Mouse (Mus musculus) MEL (cell line): ENCODE measurements at regions not wholly inside any gene's neighbourhood (a gene's known extent, or its start where the extent isn't known, plus 50 kb on each side); places are given as distances from the start of the nearest gene placed in this dataset.

Experiments used
- DNase-seq: peaks from one replicate; pipeline ENCODE4 v3.0.0; 2011; ENCODE audit warnings: low read depth, low spot score
- H3K27ac ChIP-seq: 2 replicates; pipeline ENCODE4 v1.5.1; 2012; ENCODE audit warnings: low read depth, mild to moderate bottlenecking, control low read depth, low read length, moderate library complexity; ENCODE audit not compliant: control insufficient read depth
- H3K27me3 ChIP-seq, 2 experiments: fragments of 150-350 bp in 1 of 2; sonication (generic) in 1 of 2; 2 replicates each; pipeline ENCODE4 v1.6.1; 2012; ENCODE audit warnings: low read length in 2 of 2, mild to moderate bottlenecking in 2 of 2, improper control_type of control experiment in 1 of 2, moderate library complexity in 1 of 2; ENCODE audit not compliant: insufficient read depth in 2 of 2, control insufficient read depth in 1 of 2
- H3K36me3 ChIP-seq, 2 experiments: 2 replicates each; pipeline ENCODE4 v1.6.1; 2012 to 2014; ENCODE audit warnings: low read length in 2 of 2, improper control_type of control experiment in 1 of 2, inconsistent platforms in 1 of 2, mild to moderate bottlenecking in 1 of 2; ENCODE audit not compliant: insufficient read depth in 2 of 2, control insufficient read depth in 1 of 2
- H3K4me1 ChIP-seq, 2 experiments: fragments of 150-350 bp in 1 of 2; sonication (generic) in 1 of 2; 2 replicates each; pipeline ENCODE4 v1.6.1; 2012; ENCODE audit warnings: low read length in 2 of 2, improper control_type of control experiment in 1 of 2, mild to moderate bottlenecking in 1 of 2; ENCODE audit not compliant: insufficient read depth in 2 of 2, control insufficient read depth in 1 of 2
- H3K4me3 ChIP-seq, 2 experiments: fragments of 150-350 bp in 1 of 2; sonication (generic) in 1 of 2; 2 replicates each; pipeline ENCODE4 v1.5.1; 2012; ENCODE audit warnings: low read depth in 2 of 2, low read length in 2 of 2, mild to moderate bottlenecking in 2 of 2, moderate library complexity in 2 of 2, control low read depth in 1 of 2, improper control_type of control experiment in 1 of 2; ENCODE audit not compliant: control insufficient read depth in 1 of 2, insufficient read depth in 1 of 2
- H3K79me2 ChIP-seq: 2 replicates; pipeline ENCODE4 v1.6.1; 2012; ENCODE audit warnings: mild to moderate bottlenecking, low read length, moderate library complexity; ENCODE audit not compliant: control insufficient read depth, poor library complexity, insufficient read depth
- H3K9ac ChIP-seq: 2 replicates; pipeline ENCODE4 v1.6.1; 2012; ENCODE audit warnings: low read depth, mild to moderate bottlenecking, control low read depth, low read length, moderate library complexity; ENCODE audit not compliant: control insufficient read depth, poor library complexity, severe bottlenecking
- H3K9me3 ChIP-seq: fragments of 150-350 bp; sonication (generic); replicated peaks from 2 replicates; pipeline ENCODE4 v1.6.1; 2012; ENCODE audit warnings: mild to moderate bottlenecking, low read length, improper control_type of control experiment, moderate library complexity; ENCODE audit not compliant: insufficient read depth
- BHLHE40 ChIP-seq: IDR thresholded peaks from 2 replicates; pipeline ENCODE4 v1.6.1; 2012; ENCODE audit warnings: low read depth, mild to moderate bottlenecking, inconsistent platforms, low read length, improper control_type of control experiment, borderline replicate concordance
- CHD1 ChIP-seq: IDR thresholded peaks from 2 replicates; pipeline ENCODE4 v1.6.1; 2012; ENCODE audit warnings: low read depth, mild to moderate bottlenecking, inconsistent platforms, low read length, improper control_type of control experiment
- CTCF ChIP-seq, 3 experiments: IDR thresholded peaks in 2 of 3; conservative IDR thresholded peaks in 1 of 3; 2 replicates each; pipeline ENCODE4 v1.5.1; 2011 to 2012; ENCODE audit warnings: low read length in 3 of 3, low read depth in 2 of 3, mild to moderate bottlenecking in 2 of 3, improper control_type of control experiment in 1 of 3, inconsistent platforms in 1 of 3, mixed read lengths in 1 of 3, moderate library complexity in 1 of 3; ENCODE audit not compliant: control insufficient read depth in 1 of 3, insufficient read depth in 1 of 3, poor library complexity in 1 of 3, severe bottlenecking in 1 of 3
- E2F4 ChIP-seq: IDR thresholded peaks from 2 replicates; pipeline ENCODE4 v1.6.1; 2011; ENCODE audit warnings: low read depth, low read length, improper control_type of control experiment, borderline replicate concordance
- ELF1 ChIP-seq: IDR thresholded peaks from 2 replicates; pipeline ENCODE4 v1.6.1; 2014; ENCODE audit warnings: low read depth, mild to moderate bottlenecking, inconsistent platforms, low read length, improper control_type of control experiment, moderate library complexity
- EP300 ChIP-seq, 2 experiments: IDR thresholded peaks; 2 replicates each; pipeline ENCODE4 v1.6.1; 2011; ENCODE audit warnings: improper control_type of control experiment in 2 of 2, low read length in 2 of 2, low read depth in 1 of 2, mild to moderate bottlenecking in 1 of 2
- GABPA ChIP-seq: IDR thresholded peaks from 2 replicates; pipeline ENCODE4 v1.6.1; 2012; ENCODE audit warnings: low read depth, mild to moderate bottlenecking, inconsistent platforms, low read length, improper control_type of control experiment, moderate library complexity
- HCFC1 ChIP-seq: IDR thresholded peaks from 2 replicates; pipeline ENCODE4 v1.6.1; 2012; ENCODE audit warnings: low read depth, mild to moderate bottlenecking, inconsistent platforms, low read length, improper control_type of control experiment, moderate library complexity
- JUND ChIP-seq: IDR thresholded peaks from 2 replicates; pipeline ENCODE4 v1.6.1; 2011; ENCODE audit warnings: low read depth, mild to moderate bottlenecking, improper control_type of control experiment, low read length
- KAT2A ChIP-seq: conservative IDR thresholded peaks from 2 replicates; pipeline ENCODE4 v1.6.1; 2012; ENCODE audit warnings: low read depth, low read length, improper control_type of control experiment, inconsistent platforms
- MAFK ChIP-seq: IDR thresholded peaks from 2 replicates; pipeline ENCODE4 v1.6.1; 2011; ENCODE audit warnings: low read depth, mild to moderate bottlenecking, low read length, improper control_type of control experiment, borderline replicate concordance
- MAX ChIP-seq: IDR thresholded peaks from 2 replicates; pipeline ENCODE4 v1.6.1; 2011; ENCODE audit warnings: low read length, improper control_type of control experiment
- MAZ ChIP-seq: IDR thresholded peaks from 2 replicates; pipeline ENCODE4 v1.6.1; 2012; ENCODE audit warnings: low read depth, mild to moderate bottlenecking, inconsistent platforms, low read length, improper control_type of control experiment
- MXI1 ChIP-seq: IDR thresholded peaks from 2 replicates; pipeline ENCODE4 v1.6.1; 2011; ENCODE audit warnings: mild to moderate bottlenecking, low read depth, low read length, improper control_type of control experiment
- MYB ChIP-seq: IDR thresholded peaks from 2 replicates; pipeline ENCODE4 v1.6.1; 2011; ENCODE audit warnings: mild to moderate bottlenecking, low read depth, low read length, improper control_type of control experiment
- MYC ChIP-seq: IDR thresholded peaks from 2 replicates; pipeline ENCODE4 v1.6.1; 2011; ENCODE audit warnings: low read depth, mild to moderate bottlenecking, low read length, improper control_type of control experiment, moderate library complexity
- NELFE ChIP-seq: IDR thresholded peaks from 2 replicates; pipeline ENCODE4 v1.6.1; 2011; ENCODE audit warnings: low read depth, low read length, improper control_type of control experiment
- NRF1 ChIP-seq: IDR thresholded peaks from 2 replicates; pipeline ENCODE4 v1.6.1; 2014; ENCODE audit warnings: low read depth, mild to moderate bottlenecking, inconsistent platforms, low read length, improper control_type of control experiment, moderate library complexity; ENCODE audit not compliant: poor library complexity, insufficient read depth, severe bottlenecking
- POLR2A ChIP-seq, 2 experiments: IDR thresholded peaks; 2 replicates each; pipeline ENCODE4 v1.6.1; 2011 to 2012; ENCODE audit warnings: low read length in 2 of 2, mild to moderate bottlenecking in 2 of 2, control low read depth in 1 of 2, improper control_type of control experiment in 1 of 2, low read depth in 1 of 2, moderate library complexity in 1 of 2; ENCODE audit not compliant: control insufficient read depth in 1 of 2, insufficient read depth in 1 of 2, poor library complexity in 1 of 2
- POLR2AphosphoS2 ChIP-seq: IDR thresholded peaks from 2 replicates; pipeline ENCODE4 v1.6.1; 2011; ENCODE audit warnings: low read length, improper control_type of control experiment
- POLR2AphosphoS5 ChIP-seq: IDR thresholded peaks from 2 replicates; pipeline ENCODE4 v1.6.1; 2012; ENCODE audit warnings: low read depth, borderline replicate concordance, mild to moderate bottlenecking, inconsistent platforms, low read length, moderate library complexity, mixed read lengths
- RAD21 ChIP-seq: IDR thresholded peaks from 2 replicates; pipeline ENCODE4 v1.6.1; 2011; ENCODE audit warnings: mild to moderate bottlenecking, low read depth, low read length, improper control_type of control experiment
- RCOR1 ChIP-seq: IDR thresholded peaks from 2 replicates; pipeline ENCODE4 v1.6.1; 2012; ENCODE audit warnings: low read depth, mild to moderate bottlenecking, inconsistent platforms, low read length, improper control_type of control experiment
- SIN3A ChIP-seq: IDR thresholded peaks from 2 replicates; pipeline ENCODE4 v1.6.1; 2012; ENCODE audit warnings: low read length, improper control_type of control experiment, inconsistent platforms
- SMC3 ChIP-seq: IDR thresholded peaks from 2 replicates; pipeline ENCODE4 v1.6.1; 2011; ENCODE audit warnings: low read depth, low read length, improper control_type of control experiment
- TAL1 ChIP-seq: IDR thresholded peaks from 2 replicates; pipeline ENCODE4 v1.6.1; 2012; ENCODE audit warnings: mild to moderate bottlenecking, inconsistent platforms, low read length, moderate library complexity, mixed read lengths
- TBP ChIP-seq: IDR thresholded peaks from 2 replicates; pipeline ENCODE4 v1.8.0; 2011; ENCODE audit warnings: low read depth, low read length, improper control_type of control experiment
- TCF12 ChIP-seq: IDR thresholded peaks from 2 replicates; pipeline ENCODE4 v1.6.1; 2014; ENCODE audit warnings: low read depth, mild to moderate bottlenecking, inconsistent platforms, low read length, improper control_type of control experiment, moderate library complexity
- USF1 ChIP-seq: IDR thresholded peaks from 2 replicates; pipeline ENCODE4 v1.6.1; 2014; ENCODE audit warnings: low read depth, mild to moderate bottlenecking, inconsistent platforms, low read length, improper control_type of control experiment, moderate library complexity
- ZC3H11A ChIP-seq: IDR thresholded peaks from 2 replicates; pipeline ENCODE4 v1.6.1; 2012; ENCODE audit warnings: low read depth, mild to moderate bottlenecking, inconsistent platforms, low read length, improper control_type of control experiment
- ZKSCAN1 ChIP-seq: IDR thresholded peaks from 2 replicates; pipeline ENCODE4 v1.6.1; 2012; ENCODE audit warnings: low read depth, mild to moderate bottlenecking, inconsistent platforms, low read length, improper control_type of control experiment, moderate library complexity
- ZMIZ1 ChIP-seq: IDR thresholded peaks from 2 replicates; pipeline ENCODE4 v1.6.1; 2012; ENCODE audit warnings: low read depth, mild to moderate bottlenecking, inconsistent platforms, low read length, improper control_type of control experiment, moderate library complexity
- ZNF384 ChIP-seq: IDR thresholded peaks from 2 replicates; pipeline ENCODE4 v1.6.1; 2012; ENCODE audit warnings: low read depth, mild to moderate bottlenecking, inconsistent platforms, low read length, improper control_type of control experiment

GRCm38 (mm10) chr2:128428154-128428553 lies 162.9 kb upstream of the Spdye4c start (continued):
- TF ChIP-seq POLR2AphosphoS2: no peak
- TF ChIP-seq JUND: no peak
- TF ChIP-seq, all 39 proteins: peak for 9

- Histone ChIP-seq H3K4me3 (peak overlapping the region; percentile 78 to 79), H3K27me3 (no peaks in the 10 kb centered on the region), H3K36me3 (peaks cover 0 to 27% of the 10 kb centered on the region in 2 experiments; a peak in 2 of 4 replicates), H3K79me2 (peaks cover 20% of the 10 kb centered on the region), H3K27ac (peak overlapping the region; percentile 93), H3K9me3 (no peaks in the 10 kb centered on the region), H3K9ac (peak overlapping the region; percentile 80), H3K4me1 (peaks cover 7 to 38% of the 10 kb centered on the region in 2 experiments)
- DNase-seq: peak; percentile 82
- TF ChIP-seq JUND (peak; percentile 70; the same call in 1 of the 2 replicates), NELFE (peak; percentile 36), ELF1 (0 out of 2 replicates have a peak, but pooled peaks have one; percentile 10), HCFC1 (no peak; the same call in 1 of the 2 replicates), RCOR1 (no peak), MYC (peak; percentile 72), E2F4 (no peak), POLR2A (IDR thresholded peaks at IDR 0.05; ENCODE audit: control insufficient read depth in 1 of 2, insufficient read depth in 1 of 2, low read depth in 1 of 2, low read length in 2 of 2, poor library complexity in 1 of 2) (peak in 1 of 2 experiments; percentile 70; a peak in 2 of 4 replicates), SMC3 (no peak), NRF1 (no peak), KAT2A (no peak), POLR2AphosphoS2 (no peak), SIN3A (peak; percentile 66), ZNF384 (peak; percentile 66), ZKSCAN1 (no peak), RAD21 (no peak), ZC3H11A (no peak), MAZ (0 out of 2 replicates have a peak, but pooled peaks have one; percentile 7), MYB (no peak), ZMIZ1 (0 out of 2 replicates have a peak, but pooled peaks have one; percentile 29), TAL1 (no peak), MAX (no peak; the same call in 1 of the 2 replicates), MAFK (peak; percentile 43; the same call in 1 of the 2 replicates), EP300 (IDR thresholded peaks at IDR 0.05; ENCODE audit: low read depth in 1 of 2, low read length in 2 of 2) (peak in 1 of 2 experiments; percentile 9; a peak in 1 of 4 replicates), GABPA (no peak), TBP (peak; percentile 76), USF1 (no peak), TCF12 (0 out of 2 replicates have a peak, but pooled peaks have one; percentile 18), BHLHE40 (no peak), POLR2AphosphoS5 (no peak), CTCF (IDR thresholded peaks at IDR 0.05 in 2 of 3, conservative IDR thresholded peaks at IDR 0.05 in 1 of 3; ENCODE audit: control insufficient read depth in 1 of 3, insufficient read depth in 1 of 3, low read depth in 2 of 3, low read length in 3 of 3, poor library complexity in 1 of 3, severe bottlenecking in 1 of 3) (no peak), CHD1 (peak; percentile 69; the same call in 1 of the 2 replicates), MXI1 (peak; percentile 57; the same call in 1 of the 2 replicates)
Measured at GRCm38 (mm10) chr2:128428651-128429633, 162.1 kb upstream of the Spdye4c start.
